Mouse (Mus musculus) ES-E14 (cell line): Measurements from ENCODE around the gene H2-Oa. TPM values are rescaled to one million over a fixed set of nuclear protein-coding genes. Genes with fewer than 3 reads are reported as not detected.

ENCODE experiments used
- DNase-seq: peaks from one replicate; pipeline ENCODE4 v3.0.0-alpha.2; 2013; ENCODE audit warnings: low read depth, low spot score
- H3K27ac ChIP-seq: 2 replicates; pipeline ENCODE4 v1.5.1; 2012; ENCODE audit warnings: low read depth, mild to moderate bottlenecking, low read length, moderate library complexity, mixed read lengths; ENCODE audit not compliant: poor library complexity, insufficient read depth, severe bottlenecking
- H3K36me3 ChIP-seq: 2 replicates; pipeline ENCODE4 v1.6.1; 2012; ENCODE audit warnings: mild to moderate bottlenecking, low read length, moderate library complexity, mixed read lengths; ENCODE audit not compliant: control insufficient read depth, poor library complexity, insufficient read depth, severe bottlenecking
- H3K4me1 ChIP-seq, 2 experiments: fragments of 150-350 bp in 1 of 2; sonication (generic) in 1 of 2; 2 replicates each; pipeline ENCODE4 v1.6.1; 2012; ENCODE audit warnings: low read length in 2 of 2, mild to moderate bottlenecking in 1 of 2, mixed read lengths in 1 of 2; ENCODE audit not compliant: control insufficient read depth in 2 of 2, insufficient read depth in 2 of 2, poor library complexity in 1 of 2
- H3K4me3 ChIP-seq, 2 experiments: fragments of 150-350 bp in 1 of 2; sonication (generic) in 1 of 2; 2 replicates each; pipeline ENCODE4 v1.5.1; 2012; ENCODE audit warnings: low read length in 2 of 2, low read depth in 1 of 2, mild to moderate bottlenecking in 1 of 2, mixed read lengths in 1 of 2; ENCODE audit not compliant: insufficient read depth in 1 of 2, poor library complexity in 1 of 2, severe bottlenecking in 1 of 2
- H3K9ac ChIP-seq: 2 replicates; pipeline ENCODE4 v1.6.1; 2012; ENCODE audit warnings: low read depth, mild to moderate bottlenecking, low read length, mixed read lengths; ENCODE audit not compliant: poor library complexity, insufficient read depth, severe bottlenecking
- H3K9me3 ChIP-seq: fragments of 150-350 bp; sonication (generic); 2 replicates; pipeline ENCODE4 v1.6.1; 2012; ENCODE audit warnings: low read depth, mild to moderate bottlenecking, low read length; ENCODE audit not compliant: control insufficient read depth, insufficient read depth
- CHD2 ChIP-seq: IDR thresholded peaks from 2 replicates; pipeline ENCODE4 v1.6.1; 2014; ENCODE audit warnings: mild to moderate bottlenecking, low read depth, low read length, inconsistent platforms
- HCFC1 ChIP-seq: IDR thresholded peaks from 2 replicates; pipeline ENCODE4 v1.6.1; 2012; ENCODE audit warnings: low read length, inconsistent platforms, borderline replicate concordance; ENCODE audit not compliant: insufficient read depth
- MAFK ChIP-seq: IDR thresholded peaks from 2 replicates; pipeline ENCODE4 v1.6.1; 2014; ENCODE audit warnings: mild to moderate bottlenecking, low read depth, low read length, inconsistent platforms; ENCODE audit not compliant: insufficient read depth
- ZC3H11A ChIP-seq: IDR thresholded peaks from 2 replicates; pipeline ENCODE4 v1.6.1; 2012; ENCODE audit warnings: low read depth, mild to moderate bottlenecking, inconsistent platforms, low read length, borderline replicate concordance
- ZNF384 ChIP-seq: IDR thresholded peaks from 2 replicates; pipeline ENCODE4 v1.6.1; 2012; ENCODE audit warnings: low read depth, low read length, inconsistent platforms
- in situ Hi-C, 2 experiments: fragments of 600-800 bp; cut with MboI; formaldehyde crosslinking; loops; one replicate each; pipeline ENCODE4 v1.15.1; 2025; ENCODE audit warnings: low sequenced_read_pairs in 2 of 2, inconsistent platforms in 1 of 2; ENCODE audit not compliant: unreplicated experiment in 2 of 2
- total RNA-seq: library from RNA; depleted of rRNA; stranded (reverse); fragments of 300-350 nt; gene quantifications from 2 replicates; pipeline ENCODE4 v1.2.3, GENCODE M21; 2012

H2-Oa gene
- total RNA-seq, 1 experiment = 0.54 TPM

GRCm38 (mm10) chr17:34134451-34134850, 42.3 kb downstream of the H2-Oa start:
- in situ Hi-C loops = no loop called here
- no peak for DNase-seq
- no peak for TF ChIP-seq ZNF384
- TF ChIP-seq MAFK = no peak
- no peak for TF ChIP-seq ZC3H11A
- no peak for TF ChIP-seq HCFC1
- no peak for TF ChIP-seq CHD2
- Histone ChIP-seq H3K27ac (no peak overlapping the region), H3K9ac (no peak overlapping the region), H3K4me3 (no peak overlapping the region), H3K36me3 (no peaks in the 10 kb centered on the region), H3K4me1 (peaks cover 2 to 6% of the 10 kb centered on the region in 2 experiments; a peak in 1 of 4 replicates), H3K9me3 (no peaks in the 10 kb centered on the region)

GRCm38 (mm10) chr17:34135297-34136224, 43.4 kb downstream of the H2-Oa start:
- no peaks in the 10 kb centered on the region for H3K36me3 ChIP-seq
- peak overlapping the region; percentile 64 for H3K9ac ChIP-seq

GRCm38 (mm10) chr17:34137601-34138000, 45.5 kb downstream of the H2-Oa start:
- Histone ChIP-seq H3K27ac (no peak overlapping the region), H3K9me3 (no peaks in the 10 kb centered on the region)

More at GRCm38 (mm10) chr17:34135297-34136224, 43.4 kb downstream of the H2-Oa start:
- peak overlapping the region; percentile 61 to 71 for H3K4me3 ChIP-seq
- H3K27ac ChIP-seq = no peak overlapping the region
- DNase-seq = peak; percentile 99
- TF ChIP-seq ZC3H11A = peak; percentile 59; the same call in 1 of the 2 replicates
- peak; percentile 66; the same call in 1 of the 2 replicates for TF ChIP-seq HCFC1
- TF ChIP-seq MAFK = no peak
- TF ChIP-seq CHD2 = peak; percentile 96
- peaks cover 2 to 4% of the 10 kb centered on the region in 2 experiments; a peak in 1 of 4 replicates for H3K4me1 ChIP-seq
- H3K9me3 ChIP-seq = no peaks in the 10 kb centered on the region
- in situ Hi-C loops = no loop called here

GRCm38 (mm10) chr17:34138655-34139054, 46.5 kb downstream of the H2-Oa start:
- H3K9me3 ChIP-seq = no peaks in the 10 kb centered on the region
- TF ChIP-seq HCFC1 (no peak), CHD2 (no peak), ZC3H11A (no peak), MAFK (no peak), ZNF384 (no peak)
- peaks cover 2 to 4% of the 10 kb centered on the region in 2 experiments; a peak in 1 of 4 replicates for H3K4me1 ChIP-seq
- in situ Hi-C loops = no loop called here
- no peak overlapping the region for H3K9ac ChIP-seq
- H3K4me3 ChIP-seq = no peak overlapping the region
- H3K27ac ChIP-seq = no peak overlapping the region
- H3K36me3 ChIP-seq = no peaks in the 10 kb centered on the region
- no peak for DNase-seq

More at GRCm38 (mm10) chr17:34137601-34138000, 45.5 kb downstream of the H2-Oa start:
- H3K4me1 ChIP-seq = peaks cover 2 to 4% of the 10 kb centered on the region in 2 experiments; a peak in 1 of 4 replicates
- no peak for DNase-seq
- in situ Hi-C loops = no loop called here
- no peak for TF ChIP-seq ZC3H11A
- TF ChIP-seq MAFK = no peak
- TF ChIP-seq CHD2 = no peak
- no peak for TF ChIP-seq ZNF384
- no peak for TF ChIP-seq HCFC1
- no peak overlapping the region for H3K4me3 ChIP-seq
- no peaks in the 10 kb centered on the region for H3K36me3 ChIP-seq
- no peak overlapping the region for H3K9ac ChIP-seq
